Mouse (Mus musculus) urinary bladder, adult 18-20 months (tissue): ENCODE measurements around the gene Ppp2r2d.

Experiments
- DNase-seq, 2 experiments: peaks; one replicate each; pipeline ENCODE4 v3.0.0; 2022; ENCODE audit warnings: low spot score in 2 of 2, mixed read lengths in 2 of 2

Gene Ppp2r2d

GRCm38 (mm10) chr7:138923756-138924425, 78.0 kb downstream of the Ppp2r2d start:
- no peak for DNase-seq

GRCm38 (mm10) chr7:138928456-138928855, 82.6 kb downstream of the Ppp2r2d start:
- DNase-seq, result no peak
